Mouse (Mus musculus) lung, postnatal 0 days (tissue): ENCODE data around the gene Akr1cl. TPM values are rescaled to one million over a fixed set of nuclear protein-coding genes. Genes with fewer than 3 reads are reported as not detected.

Experiments
- ATAC-seq: fragments of 200-750 bp; cut with Nextera tagmentation; 2 replicates; pipeline ENCODE4 v1.8.0; 2017; ENCODE audit warnings: moderate library complexity
- DNase-seq: peaks from one replicate; pipeline ENCODE4 v3.0.0-alpha.2; 2016; ENCODE audit warnings: low spot score
- H3K27ac ChIP-seq: fragments of 300-500 bp; sonication (generic); 2 replicates; pipeline ENCODE4 v1.5.1; 2014; ENCODE audit warnings: antibody characterized with exemption, mild to moderate bottlenecking, low read length, mixed read lengths
- H3K27me3 ChIP-seq: fragments of 300-500 bp; sonication (generic); replicated peaks from 2 replicates; pipeline ENCODE4 v1.6.1; 2014; ENCODE audit warnings: low read length, mixed read lengths; ENCODE audit not compliant: insufficient read depth
- H3K36me3 ChIP-seq: fragments of 300-500 bp; sonication (generic); 2 replicates; pipeline ENCODE4 v1.6.1; 2014; ENCODE audit warnings: low read length, mixed read lengths; ENCODE audit not compliant: insufficient read depth
- H3K4me1 ChIP-seq: fragments of 300-500 bp; sonication (generic); 2 replicates; pipeline ENCODE4 v1.6.1; 2014; ENCODE audit warnings: antibody characterized with exemption, low read depth, low read length, mixed read lengths; ENCODE audit not compliant: insufficient read depth
- H3K4me2 ChIP-seq: fragments of 300-500 bp; sonication (generic); replicated peaks from 2 replicates; pipeline ENCODE4 v1.6.1; 2014; ENCODE audit warnings: low read depth, mild to moderate bottlenecking, low read length, moderate library complexity, mixed read lengths
- H3K4me3 ChIP-seq: fragments of 300-500 bp; sonication (generic); 2 replicates; pipeline ENCODE4 v1.5.1; 2014; ENCODE audit warnings: low read depth, low read length
- H3K9ac ChIP-seq: fragments of 300-500 bp; sonication (generic); replicated peaks from 2 replicates; pipeline ENCODE4 v1.6.1; 2014; ENCODE audit warnings: low read depth, mild to moderate bottlenecking
- H3K9me3 ChIP-seq: fragments of 300-500 bp; sonication (generic); 2 replicates; pipeline ENCODE4 v1.6.1; 2016; ENCODE audit warnings: low read length, mixed read lengths
- CTCF ChIP-seq: IDR thresholded peaks from 2 replicates; pipeline ENCODE4 v1.5.1; 2016; ENCODE audit warnings: antibody characterized with exemption, mild to moderate bottlenecking
- EP300 ChIP-seq: IDR thresholded peaks from 2 replicates; pipeline ENCODE4 v1.6.1; 2016; ENCODE audit warnings: antibody characterized with exemption, mild to moderate bottlenecking, control low read depth
- WGBS: fragments of 180-500 bp; shearing (Covaris S2); extraction: QIAGEN DNeasy Blood & Tissue Kit; methylation state at CpG from one replicate; pipeline ENCODE4 v1.1.7; 2014; 5-methylcytosine and 5-hydroxymethylcytosine counted together
- polyA plus RNA-seq: library from polyadenylated mRNA; unstranded; fragments of >200 nt; fragmentation: Nextera tagmentation; extraction: Ambion mirVana; gene quantifications from 2 replicates; pipeline ENCODE4 v1.2.1, GENCODE M21; 2015

The Akr1cl gene
- not detected in 2 replicates for polyA plus RNA-seq

GRCm38 (mm10) chr1:65032641-65033040 is at the start of gene Akr1cl:
Gene Akr1cl, minus strand, starts transcription at chr1:65032759.
- Histone ChIP-seq H3K27ac (no peak within 1 kb of the TSS), H3K36me3 (no peaks in the 10 kb centered on the region), H3K4me2 (no peak within 1 kb of the TSS), H3K4me3 (no peak within 1 kb of the TSS), H3K9me3 (no peaks in the 10 kb centered on the region), H3K9ac (no peak within 1 kb of the TSS), H3K27me3 (no peaks in the 10 kb centered on the region), H3K4me1 (no peaks in the 10 kb centered on the region)
- ATAC-seq (peak; percentile 14; the same call in 1 of the 2 replicates), DNase-seq (peak; percentile 10)
- no peak for TF ChIP-seq CTCF
- no peak for TF ChIP-seq EP300

GRCm38 (mm10) chr1:65082188-65082587 is 49.6 kb upstream of the Akr1cl start, which contains the start of gene Crygb:
Gene Crygb, minus strand, starts transcription at chr1:65082288.
- DNase-seq (no peak), ATAC-seq (no peak)
- Histone ChIP-seq H3K36me3 (no peaks in the 10 kb centered on the region), H3K27ac (no peak within 1 kb of the TSS), H3K9me3 (no peaks in the 10 kb centered on the region), H3K27me3 (no peaks in the 10 kb centered on the region), H3K4me3 (no peak within 1 kb of the TSS), H3K4me2 (no peak within 1 kb of the TSS), H3K4me1 (no peaks in the 10 kb centered on the region), H3K9ac (no peak within 1 kb of the TSS)
- TF ChIP-seq EP300 (no peak), CTCF (no peak)
- 40% methylated on average over 7 of the region's 7 CpGs for WGBS

- TF ChIP-seq CTCF (peak; percentile 42), EP300 (no peak)
- Histone ChIP-seq H3K4me1 (no peaks in the 10 kb centered on the region), H3K27ac (no peak overlapping the region), H3K4me2 (no peak overlapping the region), H3K27me3 (no peaks in the 10 kb centered on the region), H3K36me3 (no peaks in the 10 kb centered on the region), H3K4me3 (no peak overlapping the region), H3K9ac (no peak overlapping the region), H3K9me3 (no peaks in the 10 kb centered on the region)
- DNase-seq (peak; percentile 9), ATAC-seq (no peak)
- WGBS = 13% methylated on average over 5 of the region's 5 CpGs
These were observed 43.0 kb upstream of the Akr1cl start for GRCm38 (mm10) chr1:65075607-65076006.

GRCm38 (mm10) chr1:65073589-65073988 is 41.0 kb upstream of the Akr1cl start, which contains the start of gene Crygc:
Gene Crygc, minus strand, starts transcription at chr1:65073689.
- Histone ChIP-seq H3K4me3 (no peak within 1 kb of the TSS), H3K4me1 (no peaks in the 10 kb centered on the region), H3K27ac (no peak within 1 kb of the TSS), H3K9me3 (no peaks in the 10 kb centered on the region), H3K9ac (no peak within 1 kb of the TSS), H3K36me3 (no peaks in the 10 kb centered on the region), H3K4me2 (no peak within 1 kb of the TSS), H3K27me3 (no peaks in the 10 kb centered on the region)
- TF ChIP-seq CTCF (no peak), EP300 (no peak)
- ATAC-seq = no peak
- 54% methylated on average over 6 of the region's 6 CpGs for WGBS
- DNase-seq = no peak

- no peak overlapping the region for H3K4me3 ChIP-seq
- no peaks in the 10 kb centered on the region for H3K36me3 ChIP-seq
- no peak overlapping the region for H3K9ac ChIP-seq
- H3K4me2 ChIP-seq = no peak overlapping the region
- DNase-seq = no peak
- TF ChIP-seq EP300 (no peak), CTCF (no peak)
- H3K4me1 ChIP-seq = no peaks in the 10 kb centered on the region
- no peak overlapping the region for H3K27ac ChIP-seq
- no peak for ATAC-seq
- no peaks in the 10 kb centered on the region for H3K27me3 ChIP-seq
- H3K9me3 ChIP-seq = no peaks in the 10 kb centered on the region
These were observed 35.3 kb upstream of the Akr1cl start for GRCm38 (mm10) chr1:65067842-65068241.

- Histone ChIP-seq H3K9ac (no peak overlapping the region), H3K4me3 (no peak overlapping the region), H3K4me1 (no peaks in the 10 kb centered on the region), H3K36me3 (no peaks in the 10 kb centered on the region), H3K9me3 (no peaks in the 10 kb centered on the region), H3K4me2 (no peak overlapping the region), H3K27me3 (no peaks in the 10 kb centered on the region), H3K27ac (no peak overlapping the region)
- WGBS = 81% methylated on average over 15 of the region's 15 CpGs
- ATAC-seq (no peak), DNase-seq (no peak)
- no peak for TF ChIP-seq EP300
- no peak for TF ChIP-seq CTCF
These were observed 31.6 kb upstream of the Akr1cl start for GRCm38 (mm10) chr1:65064201-65064600.

GRCm38 (mm10) chr1:65063352-65063751 is 30.8 kb upstream of the Akr1cl start, which contains the start of gene Crygd:
Gene Crygd, minus strand, starts transcription at chr1:65063452.
- DNase-seq (no peak), ATAC-seq (no peak)
- Histone ChIP-seq H3K27me3 (no peaks in the 10 kb centered on the region), H3K4me3 (no peak within 1 kb of the TSS), H3K4me2 (no peak within 1 kb of the TSS), H3K36me3 (no peaks in the 10 kb centered on the region), H3K4me1 (no peaks in the 10 kb centered on the region), H3K27ac (no peak within 1 kb of the TSS), H3K9me3 (no peaks in the 10 kb centered on the region), H3K9ac (no peak within 1 kb of the TSS)
- 85% methylated on average over 8 of the region's 8 CpGs for WGBS
- TF ChIP-seq CTCF = no peak
- TF ChIP-seq EP300 = no peak
